Mouse (Mus musculus): ENCODE data around the gene Hsd17b10. TPM values are rescaled to one million over a fixed set of nuclear protein-coding genes. Genes with fewer than 3 reads are reported as not detected.

The Hsd17b10 gene
- polyA plus RNA-seq, 1 experiment from 2014 or later, result 167 TPM

DNA sequence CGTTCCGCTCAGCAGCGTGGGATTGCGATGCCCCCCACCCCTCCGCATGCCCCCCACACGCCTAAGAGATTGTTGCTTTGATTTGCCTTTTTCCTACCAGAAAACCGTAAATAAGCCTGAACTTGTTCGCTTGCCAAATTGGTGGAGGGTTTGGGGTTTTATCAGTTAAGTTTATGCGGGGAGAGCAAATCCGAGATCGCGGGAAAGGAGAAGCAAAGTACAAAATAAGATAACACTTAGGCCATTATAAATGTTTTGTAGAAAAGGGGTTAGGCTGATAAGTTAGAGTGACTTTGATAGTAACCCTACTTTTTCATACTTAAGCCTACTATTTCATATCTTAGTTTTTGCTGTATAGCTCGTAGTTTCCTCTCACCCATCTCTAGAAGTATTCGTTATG is 15.5 kb downstream of the Hsd17b10 start:
- Histone ChIP-seq H3K36me3 (ENCODE audit: control insufficient read depth, insufficient read depth, low read length) (no peaks in the 10 kb centered on the region), H3K27ac (ENCODE audit: low read depth, low read length) (no peak overlapping the region), H3K4me1 (replicated peaks; ENCODE audit: control insufficient read depth, insufficient read depth, low read length) (no peaks in the 10 kb centered on the region), H3K9ac (ENCODE audit: low read depth, low read length) (peak overlapping the region; percentile 21), H3K9me3 (ENCODE audit: control insufficient read depth, low read length) (no peaks in the 10 kb centered on the region), H3K4me3 (ENCODE audit: low read depth, low read length) (peak overlapping the region; percentile 41), H3K4me2 (replicated peaks; ENCODE audit: low read depth, low read length) (peak overlapping the region; percentile 45), H3K27me3 (ENCODE audit: control insufficient read depth, insufficient read depth, low read length) (peaks cover 10% of the 10 kb centered on the region; the same call in 1 of the 2 replicates)
- 26% methylated on average over 14 of the region's 14 CpGs for WGBS
- DNase-seq (ENCODE audit: low spot score) (no peak), ATAC-seq (ENCODE audit: low FRiP score) (no peak)

DNA sequence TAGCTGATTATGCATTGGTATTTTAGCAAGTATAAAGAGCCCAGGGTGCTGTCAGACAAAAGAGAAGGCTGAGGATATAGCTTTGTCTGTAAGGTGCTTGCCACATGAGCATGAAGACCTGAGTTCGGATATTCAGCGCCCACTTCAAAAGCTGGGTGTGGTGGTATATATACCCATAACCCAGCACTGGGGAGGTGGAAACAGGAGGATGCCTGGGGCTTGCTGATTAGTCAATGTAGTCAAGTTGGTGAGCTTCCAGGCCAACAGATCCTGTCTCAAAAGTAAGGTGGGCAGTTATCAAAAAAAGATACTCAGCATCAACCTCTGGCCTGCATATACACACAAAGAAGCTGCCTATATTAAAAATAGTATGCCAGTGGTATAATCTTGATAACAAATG is 17.6 kb downstream of the Hsd17b10 start:
- Histone ChIP-seq H3K27me3 (ENCODE audit: control insufficient read depth, insufficient read depth, low read length) (peaks cover 9% of the 10 kb centered on the region; the same call in 1 of the 2 replicates), H3K4me3 (ENCODE audit: low read depth, low read length) (no peak overlapping the region), H3K4me1 (replicated peaks; ENCODE audit: control insufficient read depth, insufficient read depth, low read length) (no peaks in the 10 kb centered on the region), H3K9me3 (ENCODE audit: control insufficient read depth, low read length) (no peaks in the 10 kb centered on the region), H3K27ac (ENCODE audit: low read depth, low read length) (no peak overlapping the region), H3K4me2 (replicated peaks; ENCODE audit: low read depth, low read length) (no peak overlapping the region), H3K36me3 (ENCODE audit: control insufficient read depth, insufficient read depth, low read length) (no peaks in the 10 kb centered on the region), H3K9ac (ENCODE audit: low read depth, low read length) (no peak overlapping the region)
- no peak for DNase-seq (ENCODE audit: low spot score)
- WGBS, result 89% methylated on average over 2 of the region's 2 CpGs
- no peak for ATAC-seq (ENCODE audit: low FRiP score)

DNA sequence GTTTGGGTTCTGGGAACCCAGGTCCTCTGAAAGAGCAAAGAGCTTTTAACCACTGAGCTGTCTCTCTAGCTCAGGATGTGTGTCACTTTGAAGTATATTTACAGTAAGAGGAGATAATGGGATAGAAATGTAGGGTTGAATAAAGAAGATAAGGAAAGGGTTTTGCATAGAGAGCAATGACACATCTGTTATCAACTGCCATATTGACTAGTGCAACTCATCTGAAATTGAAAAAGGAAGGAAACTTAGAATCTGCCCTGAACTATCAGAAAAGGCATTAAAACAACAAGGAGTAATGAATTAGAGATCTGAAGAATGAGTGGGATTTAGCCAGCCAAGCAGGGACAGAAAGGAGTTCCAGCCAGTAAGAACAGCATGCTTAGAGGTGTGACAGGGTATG is 38.2 kb downstream of the Hsd17b10 start:
- H3K27me3 ChIP-seq (ENCODE audit: control insufficient read depth, insufficient read depth, low read length), result peaks cover 9% of the 10 kb centered on the region
- DNase-seq (ENCODE audit: low spot score) (no peak), ATAC-seq (ENCODE audit: low FRiP score) (no peak)
- no peaks in the 10 kb centered on the region for H3K4me1 ChIP-seq (replicated peaks; ENCODE audit: control insufficient read depth, insufficient read depth, low read length)
- H3K4me3 ChIP-seq (ENCODE audit: low read depth, low read length), result no peak overlapping the region
- no peaks in the 10 kb centered on the region for H3K9me3 ChIP-seq (ENCODE audit: control insufficient read depth, low read length)
- no peak overlapping the region for H3K9ac ChIP-seq (ENCODE audit: low read depth, low read length)
- no peaks in the 10 kb centered on the region for H3K36me3 ChIP-seq (ENCODE audit: control insufficient read depth, insufficient read depth, low read length)
- H3K27ac ChIP-seq (ENCODE audit: low read depth, low read length), result no peak overlapping the region
- H3K4me2 ChIP-seq (replicated peaks; ENCODE audit: low read depth, low read length), result no peak overlapping the region

DNA sequence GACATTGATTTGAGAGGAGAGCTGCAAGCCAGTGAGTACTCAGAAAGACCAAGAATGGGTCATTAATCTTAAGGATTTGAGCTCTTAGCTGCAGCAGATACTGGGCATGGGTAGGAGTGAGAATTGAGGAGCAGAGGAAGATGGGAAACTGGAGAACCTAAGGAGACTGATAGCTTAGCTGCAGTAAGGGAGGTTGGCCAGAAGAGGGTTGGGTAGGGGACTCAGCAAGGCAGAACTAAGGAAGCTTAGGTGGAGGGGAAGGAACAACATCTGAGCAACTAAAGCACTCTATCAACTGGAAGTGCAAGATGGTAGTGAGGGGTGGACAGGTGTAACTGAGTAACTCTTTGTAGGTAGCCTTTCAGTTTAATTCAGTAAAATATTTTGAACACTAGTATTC is 45.6 kb downstream of the Hsd17b10 start:
- DNase-seq (ENCODE audit: low spot score) (no peak), ATAC-seq (ENCODE audit: low FRiP score) (no peak)
- H3K27me3 ChIP-seq (ENCODE audit: control insufficient read depth, insufficient read depth, low read length), result peaks cover 6% of the 10 kb centered on the region; the same call in 1 of the 2 replicates
- H3K36me3 ChIP-seq (ENCODE audit: control insufficient read depth, insufficient read depth, low read length), result no peaks in the 10 kb centered on the region
- H3K4me2 ChIP-seq (replicated peaks; ENCODE audit: low read depth, low read length), result no peak overlapping the region
- no peaks in the 10 kb centered on the region for H3K4me1 ChIP-seq (replicated peaks; ENCODE audit: control insufficient read depth, insufficient read depth, low read length)
- no peak overlapping the region for H3K27ac ChIP-seq (ENCODE audit: low read depth, low read length)
- no peak overlapping the region for H3K4me3 ChIP-seq (ENCODE audit: low read depth, low read length)
- no peak overlapping the region for H3K9ac ChIP-seq (ENCODE audit: low read depth, low read length)
- H3K9me3 ChIP-seq (ENCODE audit: control insufficient read depth, low read length), result no peaks in the 10 kb centered on the region

DNA sequence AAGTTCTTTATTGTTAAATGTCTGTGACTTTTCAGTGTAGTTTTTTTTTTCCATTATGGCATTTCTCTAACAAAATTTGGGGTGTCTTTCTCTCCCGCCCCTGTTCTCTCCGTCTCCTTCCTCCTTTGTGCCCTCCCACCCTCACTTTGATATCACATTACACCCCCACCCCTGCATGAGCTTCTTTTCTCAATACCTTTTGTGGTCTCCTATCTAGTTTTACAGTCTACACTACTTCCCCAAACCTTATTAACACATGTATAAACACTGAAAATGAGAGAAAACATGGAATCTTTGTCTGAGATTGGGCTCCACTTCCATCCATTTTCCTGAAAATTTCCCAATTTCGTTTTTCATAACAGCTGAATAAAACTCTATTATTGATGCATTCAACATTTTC is 50.9 kb downstream of the Hsd17b10 start:
- no peaks in the 10 kb centered on the region for H3K4me1 ChIP-seq (replicated peaks; ENCODE audit: control insufficient read depth, insufficient read depth, low read length)
- no peak for DNase-seq (ENCODE audit: low spot score)
- H3K9me3 ChIP-seq (ENCODE audit: control insufficient read depth, low read length), result no peaks in the 10 kb centered on the region
- H3K9ac ChIP-seq (ENCODE audit: low read depth, low read length), result no peak overlapping the region
- no peak overlapping the region for H3K4me2 ChIP-seq (replicated peaks; ENCODE audit: low read depth, low read length)
- WGBS, result 80% methylated on average over 3 of the region's 3 CpGs
- H3K27ac ChIP-seq (ENCODE audit: low read depth, low read length), result no peak overlapping the region
- ATAC-seq (ENCODE audit: low FRiP score), result no peak
- peaks cover 6% of the 10 kb centered on the region; the same call in 1 of the 2 replicates for H3K27me3 ChIP-seq (ENCODE audit: control insufficient read depth, insufficient read depth, low read length)
- no peak overlapping the region for H3K4me3 ChIP-seq (ENCODE audit: low read depth, low read length)
- H3K36me3 ChIP-seq (ENCODE audit: control insufficient read depth, insufficient read depth, low read length), result no peaks in the 10 kb centered on the region

Other genes with a start within 250 kb of the Hsd17b10 start
- 75.2 and 117 TPM in 2 replicates for gene Huwe1, start 201.0 kb upstream of the Hsd17b10 start, polyA plus RNA-seq (2014; fragmentation: Nextera tagmentation; extraction: Ambion mirVana)
- gene Ribc1, start 14.4 kb downstream of the Hsd17b10 start, polyA plus RNA-seq (2014; fragmentation: Nextera tagmentation; extraction: Ambion mirVana), result 4.1 and 4.5 TPM in 2 replicates
- 126 and 127 TPM in 2 replicates for gene Smc1a, start 14.6 kb downstream of the Hsd17b10 start, polyA plus RNA-seq (2014; fragmentation: Nextera tagmentation; extraction: Ambion mirVana)
- gene Iqsec2, start 142.4 kb downstream of the Hsd17b10 start, polyA plus RNA-seq (2014; fragmentation: Nextera tagmentation; extraction: Ambion mirVana), result 1.9 and 2.0 TPM in 2 replicates
- gene Kdm5c, start 231.2 kb downstream of the Hsd17b10 start, polyA plus RNA-seq (2014; fragmentation: Nextera tagmentation; extraction: Ambion mirVana), result 29.6 and 44.4 TPM in 2 replicates

Data from hindbrain, embryonic 11.5 days (tissue).